Mouse (Mus musculus): ENCODE results near the gene Peak1. TPM values are rescaled to one million over a fixed set of nuclear protein-coding genes. Genes with fewer than 3 reads are reported as not detected.

Gene Peak1
- polyA plus RNA-seq, 1 experiment from 2014 or later: 9.4 TPM

GRCm38 (mm10) chr9:56265022-56265360 lies 152.9 kb downstream of the Peak1 start:
- Histone ChIP-seq H3K27ac (no peak overlapping the region), H3K36me3 (0 out of 2 replicates have a peak, but pooled peaks cover 3% of the 10 kb centered on the region), H3K4me2 (no peak overlapping the region), H3K9ac (replicated peaks) (no peak overlapping the region), H3K4me3 (replicated peaks) (no peak overlapping the region), H3K9me3 (peaks cover 6% of the 10 kb centered on the region), H3K4me1 (replicated peaks) (peaks cover 2% of the 10 kb centered on the region), H3K27me3 (no peaks in the 10 kb centered on the region)
- no peak for ATAC-seq (ENCODE audit: insufficient number of reproducible peaks, insufficient read depth, low FRiP score, low TSS enrichment, low read depth)
- 52% methylated on average over 8 of the region's 8 CpGs for WGBS

GRCm38 (mm10) chr9:56264308-56265021 lies 153.4 kb downstream of the Peak1 start:
- H3K4me1 ChIP-seq (replicated peaks): peaks cover 2% of the 10 kb centered on the region
- peaks cover 6% of the 10 kb centered on the region for H3K9me3 ChIP-seq
- H3K9ac ChIP-seq (replicated peaks): no peak overlapping the region
- H3K27me3 ChIP-seq: no peaks in the 10 kb centered on the region
- no peak overlapping the region for H3K4me2 ChIP-seq
- ATAC-seq (ENCODE audit: insufficient number of reproducible peaks, insufficient read depth, low FRiP score, low TSS enrichment, low read depth): no peak
- H3K36me3 ChIP-seq: peaks cover 5% of the 10 kb centered on the region; the same call in 1 of the 2 replicates
- no peak overlapping the region for H3K27ac ChIP-seq
- H3K4me3 ChIP-seq (replicated peaks): no peak overlapping the region
- 35% methylated on average over 7 of the region's 7 CpGs for WGBS

GRCm38 (mm10) chr9:56263055-56263454 lies 154.8 kb downstream of the Peak1 start:
- Histone ChIP-seq H3K9me3 (peaks cover 6% of the 10 kb centered on the region), H3K4me3 (replicated peaks) (no peak overlapping the region), H3K4me1 (replicated peaks) (peaks cover 2% of the 10 kb centered on the region), H3K9ac (replicated peaks) (no peak overlapping the region), H3K27ac (no peak overlapping the region), H3K36me3 (peaks cover 16% of the 10 kb centered on the region; the same call in 1 of the 2 replicates), H3K4me2 (no peak overlapping the region), H3K27me3 (no peaks in the 10 kb centered on the region)
- no peak for ATAC-seq (ENCODE audit: insufficient number of reproducible peaks, insufficient read depth, low FRiP score, low TSS enrichment, low read depth)
- WGBS: 86% methylated on average over 1 of the region's 1 CpGs

- H3K4me2 ChIP-seq: no peak overlapping the region
- no peaks in the 10 kb centered on the region; the same call in 1 of the 2 replicates for H3K4me1 ChIP-seq (replicated peaks)
- no peak overlapping the region for H3K4me3 ChIP-seq (replicated peaks)
- H3K9me3 ChIP-seq: peaks cover 6% of the 10 kb centered on the region
- H3K9ac ChIP-seq (replicated peaks): no peak overlapping the region
- no peak overlapping the region for H3K27ac ChIP-seq
- 89% methylated on average over 14 of the region's 14 CpGs for WGBS
- H3K36me3 ChIP-seq: peaks cover 20% of the 10 kb centered on the region; the same call in 1 of the 2 replicates
- no peaks in the 10 kb centered on the region for H3K27me3 ChIP-seq
- no peak for ATAC-seq (ENCODE audit: insufficient number of reproducible peaks, insufficient read depth, low FRiP score, low TSS enrichment, low read depth)
These were observed 157.3 kb downstream of the Peak1 start for GRCm38 (mm10) chr9:56260495-56261136.

GRCm38 (mm10) chr9:56259790-56260494 lies 157.9 kb downstream of the Peak1 start:
- no peak for ATAC-seq (ENCODE audit: insufficient number of reproducible peaks, insufficient read depth, low FRiP score, low TSS enrichment, low read depth)
- Histone ChIP-seq H3K27ac (no peak overlapping the region), H3K36me3 (peaks cover 20% of the 10 kb centered on the region; the same call in 1 of the 2 replicates), H3K4me1 (replicated peaks) (no peaks in the 10 kb centered on the region; the same call in 1 of the 2 replicates), H3K4me2 (no peak overlapping the region), H3K27me3 (no peaks in the 10 kb centered on the region), H3K9ac (replicated peaks) (no peak overlapping the region), H3K9me3 (peaks cover 6% of the 10 kb centered on the region), H3K4me3 (replicated peaks) (no peak overlapping the region)
- WGBS: 86% methylated on average over 22 of the region's 22 CpGs

GRCm38 (mm10) chr9:56258261-56258790 lies 159.5 kb downstream of the Peak1 start:
- 95% methylated on average over 10 of the region's 10 CpGs for WGBS
- no peak overlapping the region for H3K9ac ChIP-seq (replicated peaks)
- H3K9me3 ChIP-seq: peaks cover 6% of the 10 kb centered on the region
- H3K4me2 ChIP-seq: no peak overlapping the region
- H3K27ac ChIP-seq: no peak overlapping the region
- ATAC-seq (ENCODE audit: insufficient number of reproducible peaks, insufficient read depth, low FRiP score, low TSS enrichment, low read depth): no peak
- H3K4me3 ChIP-seq (replicated peaks): no peak overlapping the region
- H3K36me3 ChIP-seq: peaks cover 20% of the 10 kb centered on the region; the same call in 1 of the 2 replicates
- no peaks in the 10 kb centered on the region for H3K27me3 ChIP-seq
- no peaks in the 10 kb centered on the region for H3K4me1 ChIP-seq (replicated peaks)

- WGBS: 92% methylated on average over 20 of the region's 20 CpGs
- H3K9ac ChIP-seq (replicated peaks): no peak overlapping the region
- peaks cover 6% of the 10 kb centered on the region for H3K9me3 ChIP-seq
- H3K27ac ChIP-seq: no peak overlapping the region
- H3K27me3 ChIP-seq: no peaks in the 10 kb centered on the region
- ATAC-seq (ENCODE audit: insufficient number of reproducible peaks, insufficient read depth, low FRiP score, low TSS enrichment, low read depth): no peak
- no peak overlapping the region for H3K4me3 ChIP-seq (replicated peaks)
- H3K4me1 ChIP-seq (replicated peaks): no peaks in the 10 kb centered on the region
- no peak overlapping the region for H3K4me2 ChIP-seq
- peaks cover 20% of the 10 kb centered on the region; the same call in 1 of the 2 replicates for H3K36me3 ChIP-seq
These were observed 160.5 kb downstream of the Peak1 start for GRCm38 (mm10) chr9:56257227-56258000.

- no peak overlapping the region for H3K9ac ChIP-seq (replicated peaks)
- H3K4me2 ChIP-seq: no peak overlapping the region
- no peaks in the 10 kb centered on the region for H3K4me1 ChIP-seq (replicated peaks)
- no peak overlapping the region for H3K27ac ChIP-seq
- H3K9me3 ChIP-seq: peaks cover 6% of the 10 kb centered on the region
- peaks cover 20% of the 10 kb centered on the region; the same call in 1 of the 2 replicates for H3K36me3 ChIP-seq
- no peaks in the 10 kb centered on the region for H3K27me3 ChIP-seq
- ATAC-seq (ENCODE audit: insufficient number of reproducible peaks, insufficient read depth, low FRiP score, low TSS enrichment, low read depth): no peak
- WGBS: 80% methylated on average over 6 of the region's 6 CpGs
- no peak overlapping the region for H3K4me3 ChIP-seq (replicated peaks)
These were observed 162.0 kb downstream of the Peak1 start for GRCm38 (mm10) chr9:56255676-56256432.

GRCm38 (mm10) chr9:56244336-56244735 lies 173.5 kb downstream of the Peak1 start:
- Histone ChIP-seq H3K4me2 (no peak overlapping the region), H3K4me3 (replicated peaks) (no peak overlapping the region), H3K4me1 (replicated peaks) (peaks cover 21% of the 10 kb centered on the region; the same call in 1 of the 2 replicates), H3K27me3 (no peaks in the 10 kb centered on the region), H3K36me3 (0 out of 2 replicates have a peak, but pooled peaks cover 3% of the 10 kb centered on the region), H3K9ac (replicated peaks) (no peak overlapping the region), H3K9me3 (no peaks in the 10 kb centered on the region), H3K27ac (no peak overlapping the region)
- ATAC-seq (ENCODE audit: insufficient number of reproducible peaks, insufficient read depth, low FRiP score, low TSS enrichment, low read depth): no peak
- 78% methylated on average over 8 of the region's 8 CpGs for WGBS

GRCm38 (mm10) chr9:56243885-56244284 lies 174.0 kb downstream of the Peak1 start:
- no peak for ATAC-seq (ENCODE audit: insufficient number of reproducible peaks, insufficient read depth, low FRiP score, low TSS enrichment, low read depth)
- Histone ChIP-seq H3K4me2 (no peak overlapping the region), H3K36me3 (0 out of 2 replicates have a peak, but pooled peaks cover 3% of the 10 kb centered on the region), H3K4me1 (replicated peaks) (peaks cover 21% of the 10 kb centered on the region; the same call in 1 of the 2 replicates), H3K27me3 (no peaks in the 10 kb centered on the region), H3K27ac (no peak overlapping the region), H3K4me3 (replicated peaks) (no peak overlapping the region), H3K9me3 (no peaks in the 10 kb centered on the region), H3K9ac (replicated peaks) (no peak overlapping the region)
- 76% methylated on average over 7 of the region's 7 CpGs for WGBS

All from limb, embryonic 12.5 days (tissue).